Mouse (Mus musculus) midbrain, embryonic 11.5 days (tissue): ENCODE data around the gene Map3k20. TPM values are rescaled to one million over a fixed set of nuclear protein-coding genes. Genes with fewer than 3 reads are reported as not detected.
A peak's percentile ranks its signal among the peaks of the same experiment; 100 is the strongest.

Experiments
- ATAC-seq: fragments of 200-750 bp; cut with Nextera tagmentation; 2 replicates; pipeline ENCODE4 v1.8.0; 2017; ENCODE audit warnings: moderate TSS enrichment, moderate library complexity; ENCODE audit not compliant: low FRiP score
- DNase-seq: peaks from one replicate; pipeline ENCODE4 v3.0.0; 2015; ENCODE audit warnings: low spot score; ENCODE audit errors: missing footprints
- H3K27ac ChIP-seq: fragments of 300-500 bp; sonication (generic); 2 replicates; pipeline ENCODE4 v1.5.1; 2014; ENCODE audit warnings: low read depth, low read length
- H3K27me3 ChIP-seq: fragments of 300-500 bp; sonication (generic); 2 replicates; pipeline ENCODE4 v1.6.1; 2014; ENCODE audit warnings: mild to moderate bottlenecking, low read length, moderate library complexity, mixed read lengths; ENCODE audit not compliant: control insufficient read depth, insufficient read depth
- H3K36me3 ChIP-seq: fragments of 300-500 bp; sonication (generic); 2 replicates; pipeline ENCODE4 v1.6.1; 2014; ENCODE audit warnings: mild to moderate bottlenecking, low read length, moderate library complexity, mixed read lengths; ENCODE audit not compliant: control insufficient read depth, insufficient read depth
- H3K4me1 ChIP-seq: fragments of 300-500 bp; sonication (generic); 2 replicates; pipeline ENCODE4 v1.6.1; 2014; ENCODE audit warnings: low read length; ENCODE audit not compliant: control insufficient read depth, insufficient read depth
- H3K4me2 ChIP-seq: fragments of 300-500 bp; sonication (generic); 2 replicates; pipeline ENCODE4 v1.6.1; 2014; ENCODE audit warnings: mild to moderate bottlenecking, moderate library complexity
- H3K4me3 ChIP-seq: fragments of 300-500 bp; sonication (generic); 2 replicates; pipeline ENCODE4 v1.5.1; 2014; ENCODE audit warnings: low read depth, low read length
- H3K9ac ChIP-seq: fragments of 300-500 bp; sonication (generic); 2 replicates; pipeline ENCODE4 v1.6.1; 2014; ENCODE audit warnings: low read length
- H3K9me3 ChIP-seq: fragments of 300-500 bp; sonication (generic); 2 replicates; pipeline ENCODE4 v1.6.1; 2016; ENCODE audit warnings: low read length; ENCODE audit not compliant: control insufficient read depth
- WGBS: fragments of 180-500 bp; shearing (Covaris S2); extraction: QIAGEN DNeasy Blood & Tissue Kit; methylation state at CpG from one replicate; pipeline ENCODE4 v1.1.7; 2014; 5-methylcytosine and 5-hydroxymethylcytosine counted together
- polyA plus RNA-seq: library from polyadenylated mRNA; unstranded; fragments of >200 nt; fragmentation: Nextera tagmentation; extraction: Ambion mirVana; gene quantifications from 2 replicates; pipeline ENCODE4 v1.2.1, GENCODE M21; 2014

The Map3k20 gene
- polyA plus RNA-seq, 1 experiment from 2014 or later = 7.5 TPM

DNA sequence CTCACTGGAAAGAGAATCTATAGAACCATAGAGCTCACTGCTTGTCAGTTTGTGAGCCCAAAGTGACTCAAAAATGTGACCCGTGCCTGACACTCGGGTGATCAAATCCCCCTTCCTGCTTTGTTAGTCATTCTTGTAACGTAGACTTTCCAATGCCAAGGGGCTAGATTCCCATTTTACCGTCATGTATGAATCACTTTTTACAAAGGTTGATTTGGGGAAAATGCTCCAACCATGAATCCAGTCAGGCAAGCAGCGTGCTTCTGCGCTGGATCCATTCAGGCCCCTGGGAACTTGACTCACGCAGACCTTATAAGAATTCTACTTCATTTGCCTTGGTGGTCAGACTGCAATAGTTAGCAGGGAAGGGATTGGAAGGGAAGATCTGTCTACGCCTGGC lies 66.3 kb downstream of the Map3k20 start:
- H3K9ac ChIP-seq = no peak overlapping the region
- no peaks in the 10 kb centered on the region for H3K36me3 ChIP-seq
- H3K4me2 ChIP-seq = no peak overlapping the region
- WGBS = 94% methylated on average over 8 of the region's 8 CpGs
- peak; percentile 37 for DNase-seq
- ATAC-seq = no peak
- no peaks in the 10 kb centered on the region for H3K27me3 ChIP-seq
- no peaks in the 10 kb centered on the region for H3K4me1 ChIP-seq
- no peak overlapping the region for H3K27ac ChIP-seq
- H3K4me3 ChIP-seq = no peak overlapping the region
- no peaks in the 10 kb centered on the region for H3K9me3 ChIP-seq

DNA sequence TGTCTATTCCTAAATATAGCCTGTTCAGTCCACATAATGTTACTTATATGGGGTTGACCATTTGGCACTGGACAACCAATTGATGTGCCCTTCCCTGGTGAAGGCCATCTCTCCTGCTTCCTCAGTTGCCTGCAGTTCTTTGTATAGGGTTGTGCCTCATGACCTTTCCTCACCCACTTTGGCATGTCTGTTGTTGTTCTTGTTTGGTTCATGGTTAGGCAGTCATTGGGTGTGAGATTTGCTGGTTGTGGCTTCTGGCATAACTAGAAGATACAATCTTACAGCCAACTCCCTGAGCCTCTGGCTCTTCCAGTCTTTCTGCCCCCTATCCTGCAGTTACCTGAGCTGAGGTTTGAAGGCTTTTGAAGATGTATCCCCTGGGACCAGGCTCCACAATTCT lies 67.3 kb downstream of the Map3k20 start:
- no peaks in the 10 kb centered on the region for H3K4me1 ChIP-seq
- ATAC-seq = no peak
- peak; percentile 69 for DNase-seq
- H3K36me3 ChIP-seq = no peaks in the 10 kb centered on the region
- H3K27me3 ChIP-seq = no peaks in the 10 kb centered on the region
- no peak overlapping the region for H3K27ac ChIP-seq
- H3K9me3 ChIP-seq = no peaks in the 10 kb centered on the region
- no peak overlapping the region for H3K9ac ChIP-seq
- no peak overlapping the region for H3K4me3 ChIP-seq
- H3K4me2 ChIP-seq = no peak overlapping the region

DNA sequence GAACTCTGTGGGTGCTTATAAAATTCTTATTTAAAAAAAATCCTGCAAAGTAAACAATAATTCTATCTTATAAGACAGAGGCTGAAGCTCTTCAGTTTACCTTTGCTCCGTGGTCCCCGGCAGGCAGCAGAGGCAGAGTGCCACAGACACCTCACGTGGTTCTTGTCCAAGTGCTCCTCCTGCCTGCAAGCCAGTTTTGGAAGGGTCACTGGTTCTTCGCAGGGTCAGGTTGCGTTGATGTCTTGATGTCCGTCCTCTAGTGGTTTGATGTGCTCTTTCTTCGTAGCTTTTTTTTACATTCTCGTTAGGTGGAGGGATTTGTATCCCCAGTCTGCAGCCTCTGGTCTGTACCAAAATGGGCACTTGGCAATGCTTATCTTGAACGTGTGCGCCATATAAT lies 71.0 kb downstream of the Map3k20 start:
- ATAC-seq = no peak
- peak; percentile 45 for DNase-seq
- Histone ChIP-seq H3K36me3 (no peaks in the 10 kb centered on the region), H3K4me1 (peaks cover 6% of the 10 kb centered on the region), H3K9ac (no peak overlapping the region), H3K9me3 (no peaks in the 10 kb centered on the region), H3K4me3 (no peak overlapping the region), H3K27me3 (no peaks in the 10 kb centered on the region), H3K4me2 (no peak overlapping the region), H3K27ac (no peak overlapping the region)
- 81% methylated on average over 10 of the region's 10 CpGs for WGBS

DNA sequence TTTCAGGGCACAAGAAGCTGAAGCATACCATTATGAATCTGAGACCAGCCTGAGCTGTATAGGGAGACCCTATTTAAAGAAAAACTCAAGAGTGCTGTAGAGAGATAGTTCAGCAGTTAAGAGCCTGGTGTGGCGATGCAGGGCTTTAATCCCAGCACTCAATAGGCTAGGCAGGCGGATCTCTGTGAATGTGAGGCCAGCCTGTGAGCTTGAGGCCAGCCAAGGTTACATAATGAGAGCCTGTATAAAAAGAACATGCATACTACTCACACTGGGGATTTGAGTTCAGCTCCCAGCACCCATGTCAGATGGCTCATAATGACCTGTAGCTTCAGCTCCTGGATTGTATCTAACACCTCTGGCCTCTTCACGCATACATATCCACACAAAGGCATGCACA lies 76.1 kb downstream of the Map3k20 start:
- Histone ChIP-seq H3K4me2 (no peak overlapping the region), H3K9me3 (no peaks in the 10 kb centered on the region), H3K27ac (no peak overlapping the region), H3K4me3 (no peak overlapping the region), H3K4me1 (peaks cover 6% of the 10 kb centered on the region), H3K27me3 (no peaks in the 10 kb centered on the region), H3K9ac (no peak overlapping the region), H3K36me3 (no peaks in the 10 kb centered on the region)
- DNase-seq (no peak), ATAC-seq (peak; percentile 57; the same call in 1 of the 2 replicates)
- 35% methylated on average over 3 of the region's 3 CpGs for WGBS

DNA sequence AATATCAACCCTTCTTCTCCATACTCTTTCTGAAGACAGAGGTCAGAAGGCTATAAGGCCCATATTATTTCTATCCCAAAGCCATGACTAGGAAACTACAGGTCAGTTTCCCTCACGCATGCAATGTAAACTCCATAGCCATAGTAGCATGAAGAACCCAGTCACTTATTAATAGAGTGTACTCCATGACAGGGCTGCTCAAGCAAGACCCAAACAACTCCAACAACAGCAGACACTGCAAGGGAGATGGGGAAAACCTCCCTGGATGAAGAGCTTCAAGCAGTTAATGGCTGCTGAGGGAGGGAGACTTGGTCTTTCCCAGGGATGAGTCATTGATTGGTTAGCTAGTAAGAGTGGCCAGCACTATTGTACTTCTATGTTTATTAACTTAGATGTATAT lies 78.0 kb downstream of the Map3k20 start:
- Histone ChIP-seq H3K9me3 (no peaks in the 10 kb centered on the region), H3K4me3 (no peak overlapping the region), H3K4me2 (no peak overlapping the region), H3K9ac (no peak overlapping the region), H3K27me3 (no peaks in the 10 kb centered on the region), H3K27ac (no peak overlapping the region), H3K4me1 (peaks cover 6% of the 10 kb centered on the region), H3K36me3 (no peaks in the 10 kb centered on the region)
- 92% methylated on average over 1 of the region's 1 CpGs for WGBS
- DNase-seq (no peak), ATAC-seq (no peak)

DNA sequence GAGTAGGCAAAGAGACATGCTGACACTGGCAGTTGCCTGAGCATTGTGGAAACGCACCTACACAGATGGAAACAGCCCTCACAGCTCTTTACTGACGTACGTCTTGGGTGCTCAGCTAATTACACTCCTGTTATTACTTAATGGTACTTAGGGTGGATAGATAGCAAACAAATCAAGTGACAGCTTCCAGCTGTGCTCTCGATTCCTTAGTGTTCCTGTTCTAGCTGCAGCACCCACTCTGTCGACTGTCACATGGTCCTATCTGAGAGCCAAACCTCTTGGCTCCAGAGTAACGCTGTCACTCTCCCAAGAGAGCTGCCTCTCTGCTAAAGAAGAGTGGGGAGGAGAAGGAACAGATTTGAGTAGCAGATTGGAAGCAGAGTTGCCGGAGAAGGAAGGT lies 80.5 kb downstream of the Map3k20 start:
- DNase-seq (no peak), ATAC-seq (no peak)
- no peak overlapping the region for H3K4me2 ChIP-seq
- no peak overlapping the region for H3K9ac ChIP-seq
- 85% methylated on average over 7 of the region's 7 CpGs for WGBS
- no peaks in the 10 kb centered on the region; the same call in 1 of the 2 replicates for H3K4me1 ChIP-seq
- H3K9me3 ChIP-seq = no peaks in the 10 kb centered on the region
- no peak overlapping the region for H3K4me3 ChIP-seq
- no peaks in the 10 kb centered on the region for H3K27me3 ChIP-seq
- H3K27ac ChIP-seq = no peak overlapping the region
- no peaks in the 10 kb centered on the region for H3K36me3 ChIP-seq

DNA sequence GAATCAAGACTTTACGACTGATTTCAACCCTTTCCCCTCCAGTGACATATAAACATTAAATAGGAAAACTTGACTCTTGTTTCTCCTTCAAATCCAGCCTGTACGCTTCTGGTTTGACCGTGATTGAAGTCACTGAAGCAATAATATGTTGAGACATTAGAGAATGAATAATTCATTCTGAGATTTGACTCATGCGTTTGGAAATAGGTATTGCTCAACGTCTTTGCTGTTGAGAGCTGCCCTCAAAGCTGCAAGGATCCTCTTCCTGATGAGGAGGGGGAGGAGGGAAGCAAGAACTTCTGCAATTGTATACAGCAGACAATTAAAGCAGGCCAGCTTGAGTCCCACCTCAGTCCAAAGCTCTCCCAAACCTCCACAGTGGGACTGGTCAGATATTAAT lies 81.1 kb downstream of the Map3k20 start:
- ATAC-seq (no peak), DNase-seq (no peak)
- 84% methylated on average over 5 of the region's 5 CpGs for WGBS
- Histone ChIP-seq H3K4me3 (no peak overlapping the region), H3K4me2 (no peak overlapping the region), H3K27ac (no peak overlapping the region), H3K4me1 (no peaks in the 10 kb centered on the region; the same call in 1 of the 2 replicates), H3K9me3 (no peaks in the 10 kb centered on the region), H3K36me3 (no peaks in the 10 kb centered on the region), H3K9ac (no peak overlapping the region), H3K27me3 (no peaks in the 10 kb centered on the region)

DNA sequence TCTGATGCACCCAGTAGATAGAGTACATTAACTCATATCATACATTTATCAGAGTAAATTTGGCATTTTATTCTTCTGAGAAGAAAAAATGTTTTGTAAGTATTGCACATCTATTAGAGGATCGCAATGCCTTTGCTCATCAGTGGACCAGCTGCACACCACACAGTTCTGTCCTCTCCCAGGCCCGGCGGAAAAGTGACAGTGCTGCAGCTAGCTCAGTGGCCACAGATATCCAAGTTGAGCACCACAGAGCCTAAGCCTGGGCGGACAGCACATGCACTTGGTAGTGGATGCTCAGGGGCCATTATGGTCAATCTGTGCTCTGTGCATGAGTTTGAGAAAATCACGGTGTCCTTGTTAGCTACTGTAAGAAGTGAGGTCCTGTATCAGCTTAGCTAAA lies 82.4 kb downstream of the Map3k20 start:
- no peaks in the 10 kb centered on the region for H3K9me3 ChIP-seq
- 93% methylated on average over 5 of the region's 5 CpGs for WGBS
- no peak for DNase-seq
- no peaks in the 10 kb centered on the region for H3K4me1 ChIP-seq
- H3K27ac ChIP-seq = no peak overlapping the region
- no peak overlapping the region for H3K4me2 ChIP-seq
- H3K4me3 ChIP-seq = no peak overlapping the region
- ATAC-seq = no peak
- no peak overlapping the region for H3K9ac ChIP-seq
- H3K27me3 ChIP-seq = no peaks in the 10 kb centered on the region
- H3K36me3 ChIP-seq = no peaks in the 10 kb centered on the region

DNA sequence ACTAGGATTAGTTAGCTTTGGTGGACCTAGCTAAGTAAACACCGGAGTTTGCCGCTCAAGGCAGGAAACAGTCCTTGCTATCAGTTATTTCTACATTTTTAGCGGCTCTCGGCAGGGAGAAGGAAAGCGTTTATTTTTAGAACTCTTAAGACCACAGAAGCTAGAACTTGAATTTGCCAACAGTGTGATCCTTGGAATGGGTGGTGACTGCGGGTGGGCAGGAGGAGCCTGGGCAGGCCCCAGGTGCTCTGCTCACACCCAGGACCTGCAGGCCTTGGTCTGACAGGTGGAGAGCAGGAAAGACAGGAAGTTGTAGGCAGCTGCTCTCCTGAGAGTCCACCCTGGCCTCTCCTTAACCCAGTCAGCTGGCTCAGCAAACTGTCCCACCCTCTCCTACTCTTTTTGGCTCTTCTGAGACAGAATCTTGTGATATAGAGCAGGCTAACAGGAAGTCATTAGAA lies 83.7 kb downstream of the Map3k20 start:
- H3K9ac ChIP-seq = no peak overlapping the region
- WGBS = 85% methylated on average over 6 of the region's 6 CpGs

DNA sequence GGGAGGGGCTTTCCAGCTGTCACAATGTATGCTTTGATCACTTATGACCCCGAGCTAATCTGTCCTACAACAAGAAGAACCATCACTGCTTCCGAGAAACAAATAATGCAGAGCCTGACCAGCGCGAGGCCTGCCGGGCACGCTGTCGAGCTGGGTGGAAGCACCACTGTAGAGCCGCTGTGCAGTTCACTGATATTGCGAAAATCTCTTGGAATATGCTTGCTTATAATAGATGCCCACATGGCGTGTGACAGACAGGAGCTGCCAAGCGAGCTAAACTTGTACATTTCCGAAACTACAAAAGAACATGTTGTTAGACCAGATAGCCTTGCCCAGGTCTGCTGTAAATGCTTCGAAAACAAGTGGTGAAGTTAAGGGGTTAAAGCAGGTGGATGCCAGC lies 86.7 kb downstream of the Map3k20 start:
- WGBS = 88% methylated on average over 13 of the region's 13 CpGs

More for the DNA sequence above, 83.7 kb downstream of the Map3k20 start:
- Histone ChIP-seq H3K9me3 (no peaks in the 10 kb centered on the region), H3K4me3 (no peak overlapping the region), H3K27me3 (no peaks in the 10 kb centered on the region), H3K4me2 (no peak overlapping the region), H3K36me3 (no peaks in the 10 kb centered on the region), H3K4me1 (no peaks in the 10 kb centered on the region), H3K27ac (no peak overlapping the region)
- no peak for DNase-seq
- ATAC-seq = no peak

More for the DNA sequence above, 86.7 kb downstream of the Map3k20 start:
- Histone ChIP-seq H3K9ac (no peak overlapping the region), H3K27me3 (no peaks in the 10 kb centered on the region), H3K4me2 (no peak overlapping the region), H3K36me3 (no peaks in the 10 kb centered on the region), H3K4me3 (no peak overlapping the region), H3K4me1 (no peaks in the 10 kb centered on the region), H3K27ac (no peak overlapping the region), H3K9me3 (no peaks in the 10 kb centered on the region)
- DNase-seq = no peak
- no peak for ATAC-seq
